Mouse (Mus musculus) fat pad, adult 2 months (tissue): ENCODE measurements around the gene Lcp1.
"Not testable (repeated sequence)": the region's sequence is repeated elsewhere in the genome, so short reads cannot be mapped to it uniquely, and the experiment has no call there.

Experiments
- DNase-seq: peaks from one replicate; pipeline ENCODE4 v3.0.0-alpha.2; 2011; ENCODE audit warnings: low read depth, low spot score; ENCODE audit errors: extremely low read depth

The Lcp1 gene

DNA sequence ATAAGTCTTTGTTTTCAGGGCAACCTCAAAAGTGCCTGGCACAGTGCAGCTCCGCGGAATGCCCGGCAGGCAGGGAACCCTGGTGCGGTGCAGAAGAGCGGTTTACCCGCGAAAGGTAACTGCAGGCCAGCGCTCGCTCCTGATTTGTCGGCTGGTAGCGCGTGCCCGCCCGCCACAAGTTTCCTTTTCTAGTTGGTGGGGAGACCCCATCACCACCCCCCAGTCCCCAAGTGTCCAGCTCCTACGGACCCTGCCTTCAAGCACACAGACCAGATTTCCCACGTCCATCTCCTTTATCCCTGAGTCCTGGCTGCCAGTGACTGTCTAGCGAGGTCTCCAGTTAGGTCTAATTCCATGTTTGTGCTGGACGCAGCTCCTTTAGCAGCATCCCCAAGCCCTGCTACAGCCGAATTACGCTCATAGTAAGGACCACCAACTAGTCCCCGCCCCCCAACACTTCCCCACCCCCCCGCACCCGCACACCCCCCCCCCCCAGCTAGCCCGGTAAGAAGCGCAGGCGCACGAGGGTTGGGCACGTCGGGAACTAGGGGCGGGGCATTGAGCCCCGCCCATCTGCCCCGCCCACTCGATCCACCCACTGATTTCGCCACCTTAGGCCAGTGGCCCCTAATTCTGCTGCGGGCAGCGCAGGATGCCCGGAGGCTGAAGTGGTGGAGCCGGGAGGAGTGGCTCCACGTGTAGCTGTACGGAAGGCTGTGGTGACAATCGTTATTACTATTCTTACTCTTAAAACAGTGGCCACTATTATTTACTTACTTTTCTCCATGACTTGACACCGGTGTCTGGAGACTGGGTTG, at the start of gene Lcp1, which contains the start of gene Lrrc63:
Lcp1 (plus strand) TSS at position 601 of the 818 bp plus-strand sequence.
Lrrc63 (minus strand) TSS at position 381 of the 818 bp plus-strand sequence.
- DNase-seq = no peak

GRCm38 (mm10) chr14:75102956-75103355, 27.9 kb upstream of the Lcp1 start:
- DNase-seq = no peak

GRCm38 (mm10) chr14:75121658-75122057, 9.2 kb upstream of the Lcp1 start:
- DNase-seq = no peak

DNA sequence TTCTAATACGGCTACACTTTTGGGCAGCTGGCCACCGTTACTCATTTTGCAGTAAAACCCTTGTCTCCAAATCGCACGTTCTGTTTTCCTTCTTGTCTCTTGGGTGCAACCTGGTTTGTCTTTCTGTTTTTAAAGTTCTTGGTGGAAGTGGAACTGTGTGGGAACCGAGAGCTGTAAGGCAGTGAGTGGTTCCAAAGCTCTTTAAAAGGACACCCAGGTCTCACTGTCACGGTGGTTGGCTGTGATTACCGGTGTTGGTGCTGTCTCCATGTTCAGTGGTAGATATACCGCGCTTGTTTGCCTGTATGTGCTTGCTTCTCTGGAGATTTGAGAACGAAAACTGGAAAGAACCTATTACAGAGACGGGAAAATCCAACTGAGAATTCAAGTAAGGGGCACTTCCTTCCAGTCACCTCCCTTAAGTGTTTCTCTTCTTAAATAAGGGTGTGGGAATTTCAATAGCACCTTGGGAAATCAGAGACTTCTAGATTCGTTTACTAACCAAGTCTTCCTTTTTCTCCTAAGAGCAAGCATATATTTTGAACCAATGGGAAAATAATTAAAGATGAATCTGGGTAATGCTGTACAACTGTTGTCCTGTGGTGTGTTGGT, 529 bp downstream of the Lcp1 start:
- DNase-seq = no peak

DNA sequence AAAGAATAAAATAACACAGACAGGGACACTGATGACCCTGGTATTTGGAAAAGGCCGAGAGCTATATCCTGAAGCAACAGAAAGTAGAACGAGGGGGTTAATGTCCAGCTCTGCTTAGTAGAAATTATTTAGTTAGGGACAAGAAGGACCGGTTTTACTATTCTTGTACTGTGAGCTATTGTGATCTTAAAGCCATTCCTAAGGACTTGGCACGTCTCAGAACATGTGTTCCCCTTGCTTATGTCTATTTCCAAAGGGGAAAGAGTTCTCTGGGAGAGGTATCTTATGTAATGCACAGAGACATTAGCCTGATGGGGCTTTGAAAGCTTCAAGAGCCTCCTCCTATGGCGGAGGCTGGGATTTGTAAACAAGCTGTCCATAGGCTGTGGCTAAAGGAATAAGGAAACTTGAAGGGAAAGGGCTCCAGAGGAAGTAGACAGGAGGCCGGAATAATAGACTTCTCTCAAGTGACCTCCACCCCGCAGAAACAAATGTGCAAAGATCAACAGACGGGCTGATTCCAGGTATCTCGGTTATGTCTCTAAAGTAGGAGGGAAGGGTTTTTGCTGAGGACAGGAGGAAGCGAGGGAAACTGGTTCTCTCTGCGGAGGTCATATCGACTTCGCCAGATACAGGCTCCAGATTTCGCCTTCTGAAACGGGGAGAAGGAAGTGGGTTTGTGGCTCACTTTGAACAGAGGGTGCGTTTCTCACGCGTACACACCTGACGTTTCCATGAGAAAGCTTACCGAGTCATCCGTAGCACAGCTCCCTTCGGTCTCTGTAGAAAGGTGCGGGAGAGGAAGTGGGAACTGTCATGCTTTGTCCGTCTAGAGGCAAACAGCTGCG, 5.4 kb downstream of the Lcp1 start:
- DNase-seq = no peak

DNA sequence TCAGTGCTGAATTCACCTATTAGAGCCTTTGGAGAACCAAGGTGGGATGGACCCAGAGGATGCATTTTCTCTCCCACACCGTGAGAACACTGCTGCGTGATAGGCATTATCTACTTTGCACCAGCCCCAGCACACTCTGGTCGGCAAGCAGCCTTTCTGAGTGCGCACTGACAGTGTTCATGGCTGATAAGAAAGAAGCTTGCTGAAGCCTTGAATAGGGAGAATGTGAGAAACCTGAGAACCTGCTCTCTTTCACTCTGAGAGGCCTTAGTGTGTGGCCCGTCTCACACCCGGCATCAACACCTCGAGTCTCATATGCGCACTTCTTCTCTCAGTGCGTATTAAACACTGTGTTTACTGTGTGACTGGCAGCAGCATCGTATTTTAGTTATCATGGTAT, 7.6 kb downstream of the Lcp1 start:
- no peak for DNase-seq

DNA sequence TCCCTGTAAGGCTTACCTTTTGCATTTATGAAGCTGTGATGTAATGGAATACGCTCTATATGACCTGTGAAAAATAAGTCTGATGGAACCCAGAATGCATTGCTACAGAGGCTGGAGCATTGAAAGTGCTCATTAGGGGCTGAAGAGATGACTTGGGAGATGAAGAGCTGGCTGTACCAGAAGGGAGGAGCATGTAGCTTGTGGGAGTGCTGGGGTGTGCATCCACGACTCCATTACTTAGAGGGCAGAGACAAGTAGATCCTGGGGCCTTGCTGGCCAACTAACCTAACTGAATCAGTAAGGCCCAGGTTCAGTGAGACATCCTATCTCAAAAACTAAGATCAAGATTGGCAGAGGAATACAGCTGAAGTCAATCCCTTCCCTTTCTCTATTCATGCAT, 8.3 kb downstream of the Lcp1 start:
- DNase-seq = no peak

DNA sequence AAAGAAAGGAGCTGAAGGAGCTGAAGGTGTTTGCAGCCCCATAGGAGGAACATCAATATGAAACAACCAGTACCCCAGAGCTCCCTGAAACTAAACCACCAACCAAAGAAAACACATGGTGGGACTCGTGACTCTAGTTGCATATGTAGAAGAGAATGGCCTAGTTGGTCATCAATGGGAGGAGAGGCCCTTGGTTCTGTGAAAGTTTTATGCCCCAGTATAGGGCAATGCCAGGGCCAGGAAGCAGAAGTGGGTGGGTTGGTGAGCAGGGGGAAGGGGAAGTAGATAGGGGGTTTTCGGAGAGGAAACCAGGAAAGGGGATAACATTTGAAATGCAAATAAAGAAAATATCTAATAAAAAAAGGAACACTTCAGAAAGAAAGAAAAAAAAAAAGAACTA, 16.8 kb downstream of the Lcp1 start:
- not testable (repeated sequence) for DNase-seq

DNA sequence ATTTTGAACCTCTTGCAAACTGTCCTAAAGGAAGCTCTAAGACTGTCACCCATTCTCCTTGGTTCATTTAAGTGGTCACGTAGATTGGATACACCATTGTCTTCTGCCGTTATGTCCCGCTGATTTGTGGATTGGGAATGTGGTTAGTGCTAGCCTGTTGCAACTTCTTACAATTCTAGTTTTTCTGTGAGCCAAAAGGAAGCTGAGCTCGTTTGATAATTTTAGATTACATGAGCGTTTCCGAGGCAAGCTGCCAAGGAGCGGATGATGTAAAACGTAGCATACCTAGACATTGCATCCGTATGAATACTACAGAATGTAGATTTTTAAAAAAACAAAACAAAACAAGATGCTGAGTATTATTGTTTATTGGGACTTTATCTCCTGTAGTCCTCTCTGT, 17.3 kb downstream of the Lcp1 start:
- DNase-seq = no peak

DNA sequence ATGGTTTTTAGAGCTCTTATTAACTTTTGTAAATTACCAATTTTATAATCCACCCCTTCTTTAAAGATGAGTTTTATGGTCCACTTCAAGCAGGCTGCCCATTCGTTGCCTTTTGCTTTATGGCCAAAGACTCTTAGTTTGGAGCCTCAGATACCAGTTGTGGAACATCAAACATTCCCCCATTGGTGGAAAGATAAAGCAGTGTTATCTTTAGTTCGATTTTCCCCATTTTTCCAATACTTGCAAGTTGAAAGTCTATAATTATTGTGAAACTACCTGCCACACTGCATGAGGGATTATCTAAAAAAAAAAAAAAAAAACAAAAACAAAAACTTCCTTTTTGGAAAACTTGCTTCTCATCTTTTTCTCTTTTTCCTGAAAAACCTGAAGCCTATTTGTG, 19.8 kb downstream of the Lcp1 start:
- DNase-seq = no peak

DNA sequence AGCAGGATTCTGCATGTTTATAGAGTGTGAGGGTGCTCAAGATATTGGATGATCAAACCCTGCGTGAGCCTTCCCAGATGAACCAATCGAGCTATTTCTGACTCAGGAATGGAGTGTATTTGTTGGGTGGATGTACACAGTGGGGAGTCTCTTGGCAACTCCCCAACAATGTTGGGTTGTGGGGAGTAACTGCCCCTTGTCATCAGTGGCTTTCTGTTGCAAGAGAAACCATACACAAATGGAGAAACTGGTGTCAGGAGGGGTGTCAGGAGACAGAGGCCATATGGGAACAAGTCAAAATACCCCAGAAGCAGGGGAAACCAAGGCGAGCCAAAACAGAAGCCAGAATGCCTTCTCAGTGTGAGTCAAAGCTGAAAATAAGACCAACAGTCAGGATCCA, 20.2 kb downstream of the Lcp1 start:
- DNase-seq = no peak

- no peak for DNase-seq
These were observed 23.6 kb downstream of the Lcp1 start for GRCm38 (mm10) chr14:75154481-75154880.

DNA sequence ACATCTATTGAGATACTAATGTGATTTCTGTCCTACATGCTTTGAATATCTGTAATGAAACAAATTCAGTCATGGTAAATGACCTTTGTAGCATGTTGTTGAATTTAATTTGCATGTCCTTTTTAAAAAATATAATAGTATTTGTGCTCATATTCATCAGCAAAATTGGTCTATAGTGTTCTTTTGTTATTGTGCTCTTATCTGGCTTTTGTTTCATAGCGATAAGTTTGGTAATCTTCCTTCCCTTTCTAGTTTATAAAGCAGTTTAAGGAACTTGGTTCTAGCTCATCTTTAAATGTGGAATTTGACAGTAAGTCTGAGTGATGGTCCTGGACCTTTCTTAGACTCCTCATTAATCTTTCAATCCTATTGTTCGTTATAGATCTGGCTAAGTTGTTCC, 28.5 kb downstream of the Lcp1 start:
- no peak for DNase-seq

- no peak for DNase-seq
These were observed 33.0 kb downstream of the Lcp1 start for GRCm38 (mm10) chr14:75163866-75164265.

DNA sequence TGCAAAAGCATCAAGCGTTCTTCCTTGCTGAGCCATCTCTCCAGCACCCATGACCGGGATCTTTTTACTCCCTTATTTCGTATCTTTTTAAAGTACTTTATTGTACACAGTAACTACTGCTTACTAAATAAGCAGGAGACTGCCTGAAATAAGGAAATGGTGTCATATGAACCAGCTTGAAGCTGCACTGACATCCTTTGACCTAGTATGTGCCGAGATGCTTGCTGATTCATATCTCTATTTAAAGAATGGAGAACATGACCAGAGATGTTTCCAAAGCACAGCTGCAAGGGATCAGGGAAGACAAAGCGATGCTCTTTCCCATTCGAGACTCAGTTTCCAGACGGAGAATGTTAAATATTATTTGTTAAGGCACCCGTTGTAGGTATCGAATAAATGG, 33.4 kb downstream of the Lcp1 start:
- no peak for DNase-seq

- DNase-seq = no peak
These were observed 34.8 kb downstream of the Lcp1 start for GRCm38 (mm10) chr14:75165574-75166131.

GRCm38 (mm10) chr14:75168501-75168900, 37.6 kb downstream of the Lcp1 start:
- no peak for DNase-seq

DNA sequence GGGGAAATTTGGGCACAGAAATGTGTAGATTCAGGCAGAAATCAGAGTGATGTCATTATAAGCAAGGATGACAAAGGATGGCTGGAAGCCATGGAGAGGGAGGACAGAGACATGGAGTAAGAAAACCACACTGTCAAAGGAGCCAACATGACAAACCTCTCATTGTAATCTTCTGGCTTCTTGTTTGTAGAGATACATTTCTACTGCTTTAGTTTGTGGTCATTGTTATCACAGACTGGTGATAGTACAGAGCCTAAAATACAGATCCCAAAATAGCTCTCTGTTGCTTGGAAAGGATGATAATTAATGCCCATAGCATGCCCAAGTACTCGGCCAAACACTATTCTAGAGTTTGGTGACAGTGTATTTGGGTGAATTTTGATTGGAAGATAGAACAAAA, 39.6 kb downstream of the Lcp1 start:
- no peak for DNase-seq

GRCm38 (mm10) chr14:75174296-75174695, 43.4 kb downstream of the Lcp1 start:
- DNase-seq = no peak

GRCm38 (mm10) chr14:75174731-75175555, 44.0 kb downstream of the Lcp1 start:
- DNase-seq = peak; percentile 7
